Mouse (Mus musculus) layer of hippocampus, postnatal 14 days (tissue): ENCODE measurements around the gene Tnni3k. TPM values are rescaled to one million over a fixed set of nuclear protein-coding genes. Genes with fewer than 3 reads are reported as not detected.

ENCODE experiments used
- DNase-seq, 2 experiments: peaks; one replicate each; pipeline ENCODE4 v3.0.0; 2021 to 2022; ENCODE audit warnings: low spot score in 2 of 2, mixed read lengths in 1 of 2
- total RNA-seq, 2 experiments: library from RNA; stranded (reverse); gene quantifications; 2 replicates each; pipeline ENCODE4 v1.2.3; 2021

Gene Tnni3k
- total RNA-seq, 2 experiments from 2014 or later: 0.31 to 0.32 TPM

- DNase-seq: peak in 1 of 2 experiments; percentile 30
Observed at GRCm38 (mm10) chr3:154953088-154953487, 102.1 kb downstream of the Tnni3k start.

GRCm38 (mm10) chr3:154949551-154949950 is 105.7 kb downstream of the Tnni3k start:
- DNase-seq: no peak

GRCm38 (mm10) chr3:154945688-154946161 is 109.5 kb downstream of the Tnni3k start:
- DNase-seq: peak; percentile 37 to 76

GRCm38 (mm10) chr3:154927757-154928156 is 127.5 kb downstream of the Tnni3k start:
- DNase-seq: peak in 1 of 2 experiments; percentile 15

GRCm38 (mm10) chr3:154924936-154925335 is 130.3 kb downstream of the Tnni3k start:
- DNase-seq: no peak

- no peak for DNase-seq
Observed at GRCm38 (mm10) chr3:154915566-154915965, 139.6 kb downstream of the Tnni3k start.

- no peak for DNase-seq
Observed at GRCm38 (mm10) chr3:154913641-154914040, 141.6 kb downstream of the Tnni3k start.

GRCm38 (mm10) chr3:154896737-154897136 is 158.5 kb downstream of the Tnni3k start:
- DNase-seq: no peak

GRCm38 (mm10) chr3:154893225-154893624 is 162.0 kb downstream of the Tnni3k start:
- DNase-seq: no peak

GRCm38 (mm10) chr3:154885452-154885851 is 169.8 kb downstream of the Tnni3k start:
- no peak for DNase-seq

GRCm38 (mm10) chr3:154885048-154885447 is 170.2 kb downstream of the Tnni3k start:
- DNase-seq: no peak

- no peak for DNase-seq
Observed at GRCm38 (mm10) chr3:154881428-154881986, 173.7 kb downstream of the Tnni3k start.

- DNase-seq: no peak
Observed at GRCm38 (mm10) chr3:154880536-154880939, 174.7 kb downstream of the Tnni3k start.

- DNase-seq: no peak
Observed at GRCm38 (mm10) chr3:154880108-154880507, 175.1 kb downstream of the Tnni3k start.

- no peak for DNase-seq
Observed at GRCm38 (mm10) chr3:154879515-154879914, 175.7 kb downstream of the Tnni3k start.

- DNase-seq: no peak
Observed at GRCm38 (mm10) chr3:154879080-154879479, 176.1 kb downstream of the Tnni3k start.

- no peak for DNase-seq
Observed at GRCm38 (mm10) chr3:154868807-154869206, 186.4 kb downstream of the Tnni3k start.

GRCm38 (mm10) chr3:154861921-154862320 is 193.3 kb downstream of the Tnni3k start:
- no peak for DNase-seq

- no peak for DNase-seq
Observed at GRCm38 (mm10) chr3:154859721-154860120, 195.5 kb downstream of the Tnni3k start.

GRCm38 (mm10) chr3:154853257-154853656 is 201.9 kb downstream of the Tnni3k start:
- DNase-seq: no peak

- DNase-seq: no peak
Observed at GRCm38 (mm10) chr3:154852281-154852680, 202.9 kb downstream of the Tnni3k start.

- no peak for DNase-seq
Observed at GRCm38 (mm10) chr3:154842247-154842646, 213.0 kb downstream of the Tnni3k start.

- no peak for DNase-seq
Observed at GRCm38 (mm10) chr3:154841076-154841475, 214.1 kb downstream of the Tnni3k start.
